Mouse (Mus musculus) hindlimb bud, embryonic 11.5 days (tissue): ENCODE measurements at regions not wholly inside any gene's neighbourhood (a gene's known extent, or its start where the extent isn't known, plus 50 kb on each side); places are given as distances from the start of the nearest gene placed in this dataset.

Source experiments
- DNase-seq: peaks from one replicate; pipeline ENCODE4 v3.0.0-alpha.2; 2012; ENCODE audit warnings: low read depth, low spot score; ENCODE audit errors: extremely low spot score

- no peak for DNase-seq
Observed at GRCm38 (mm10) chr3:70097813-70098212, 90.4 kb downstream of the Otol1 start.

GRCm38 (mm10) chr3:70102091-70102490 is 94.7 kb downstream of the Otol1 start:
- DNase-seq = no peak

DNA sequence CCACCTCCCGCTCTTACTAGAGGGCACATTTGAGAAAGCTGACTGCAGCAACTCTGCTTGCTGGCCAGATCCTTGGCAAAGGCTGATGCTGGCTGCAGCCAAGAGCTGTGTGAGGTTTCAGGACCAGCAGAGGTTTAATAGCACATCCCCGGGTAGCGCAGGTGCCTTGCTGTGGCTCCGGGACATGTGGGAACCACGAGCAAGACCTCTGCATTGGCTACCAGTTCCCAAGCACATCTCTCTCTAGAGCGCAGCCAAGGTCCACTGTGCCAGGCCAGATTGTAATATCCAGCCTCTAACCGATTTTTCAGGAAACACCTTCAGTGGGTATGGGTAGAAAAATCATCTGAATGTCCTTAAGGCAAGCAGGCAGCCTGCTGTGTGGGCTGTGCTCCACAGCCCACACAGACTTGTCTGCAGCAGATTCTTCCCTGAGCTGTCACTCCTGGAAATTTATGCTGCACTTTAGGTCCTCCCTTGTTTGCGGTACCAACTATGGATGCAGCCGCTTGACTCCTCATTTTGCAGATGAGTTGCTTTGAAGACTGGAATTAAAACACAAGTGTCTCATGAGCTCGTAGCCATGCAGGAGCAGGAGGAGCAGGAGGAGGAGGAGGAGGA is 95.3 kb downstream of the Otol1 start:
- DNase-seq = no peak

- DNase-seq = peak; percentile 87
Observed at GRCm38 (mm10) chr3:70103983-70104827, 96.8 kb downstream of the Otol1 start.

GRCm38 (mm10) chr3:70104828-70105399 is 97.5 kb downstream of the Otol1 start:
- DNase-seq = peak; percentile 73

DNA sequence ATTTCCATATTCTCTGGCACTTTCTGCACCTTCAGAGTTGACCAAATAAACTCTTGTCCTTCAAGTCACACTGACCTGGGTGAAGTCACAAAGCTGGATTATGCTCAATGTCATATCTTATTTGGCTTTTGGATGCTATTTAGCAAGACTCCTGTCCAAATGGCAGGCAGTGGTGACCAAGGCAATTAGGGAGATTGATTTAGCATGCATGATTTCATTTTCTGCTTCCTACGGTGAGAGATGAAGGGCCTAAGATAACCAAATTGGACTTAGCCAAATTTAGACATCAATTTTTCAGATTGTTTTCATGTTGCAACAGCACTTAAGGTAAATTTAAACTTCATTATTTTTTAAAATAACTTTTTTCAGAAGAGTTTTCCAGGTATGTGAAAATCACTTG is 98.1 kb downstream of the Otol1 start:
- DNase-seq = no peak

DNA sequence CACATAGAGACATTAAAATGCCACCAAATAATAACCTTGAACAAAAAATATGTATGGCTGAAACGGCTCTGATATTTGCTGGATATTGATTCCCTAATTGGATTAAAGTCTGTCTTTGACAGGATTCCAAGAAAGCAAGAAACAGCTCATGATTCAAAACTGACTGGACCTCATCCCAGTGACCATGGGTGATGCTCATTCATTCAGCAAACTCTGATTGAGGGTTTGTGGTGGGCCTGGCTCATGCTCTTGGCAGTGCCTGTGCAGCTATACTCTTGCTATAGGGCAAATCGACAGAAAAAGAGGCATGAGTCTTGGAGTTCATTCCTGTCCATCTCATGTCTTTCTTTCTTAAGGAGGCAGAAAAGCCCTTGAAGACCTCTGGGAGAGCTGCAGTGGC is 98.7 kb downstream of the Otol1 start:
- no peak for DNase-seq

DNA sequence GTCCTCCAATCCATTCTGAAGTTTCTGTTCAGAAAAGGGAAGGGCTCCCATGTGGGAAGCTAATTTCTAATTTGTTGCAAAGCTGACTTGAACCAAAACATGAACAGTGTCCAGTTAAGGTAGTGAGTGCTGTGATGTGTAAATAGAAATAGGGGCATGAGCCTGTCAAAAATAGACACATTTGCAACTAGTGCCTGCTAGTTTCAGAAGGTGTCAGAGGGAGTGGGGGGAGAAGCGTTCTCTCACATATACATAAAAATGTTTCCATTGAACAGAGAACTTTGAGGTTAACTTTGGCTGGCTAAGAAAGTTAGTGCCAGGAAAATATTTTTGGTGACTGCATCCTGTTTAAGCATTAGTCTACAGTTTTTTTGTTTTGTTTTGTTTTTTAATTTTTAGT is 118.8 kb downstream of the Otol1 start:
- DNase-seq = no peak

GRCm38 (mm10) chr3:70130241-70131029 is 123.0 kb downstream of the Otol1 start:
- DNase-seq = no peak

- peak; percentile 37 for DNase-seq
Observed at GRCm38 (mm10) chr3:70134963-70135362, 127.5 kb downstream of the Otol1 start.

DNA sequence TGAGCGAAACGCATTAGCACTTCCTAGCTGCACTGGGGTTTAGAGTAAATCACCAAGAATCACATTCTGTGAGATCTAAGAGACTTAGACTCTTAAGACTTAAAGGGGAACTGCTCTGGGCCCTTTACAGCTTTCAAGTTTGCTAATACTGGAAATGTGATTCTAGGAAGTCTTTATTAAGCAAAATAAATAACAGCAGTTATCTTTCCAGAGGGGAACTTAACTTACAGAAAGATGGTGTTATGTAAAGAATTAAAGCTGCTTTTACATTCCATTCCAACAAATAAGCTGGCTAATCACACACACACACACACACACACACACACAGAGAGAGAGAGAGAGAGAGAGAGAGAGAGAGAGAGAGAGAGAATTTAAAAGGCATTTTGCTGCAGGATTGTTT is 131.1 kb downstream of the Otol1 start:
- DNase-seq = no peak

- no peak for DNase-seq
Observed at GRCm38 (mm10) chr3:70138926-70139325, 131.5 kb downstream of the Otol1 start.

DNA sequence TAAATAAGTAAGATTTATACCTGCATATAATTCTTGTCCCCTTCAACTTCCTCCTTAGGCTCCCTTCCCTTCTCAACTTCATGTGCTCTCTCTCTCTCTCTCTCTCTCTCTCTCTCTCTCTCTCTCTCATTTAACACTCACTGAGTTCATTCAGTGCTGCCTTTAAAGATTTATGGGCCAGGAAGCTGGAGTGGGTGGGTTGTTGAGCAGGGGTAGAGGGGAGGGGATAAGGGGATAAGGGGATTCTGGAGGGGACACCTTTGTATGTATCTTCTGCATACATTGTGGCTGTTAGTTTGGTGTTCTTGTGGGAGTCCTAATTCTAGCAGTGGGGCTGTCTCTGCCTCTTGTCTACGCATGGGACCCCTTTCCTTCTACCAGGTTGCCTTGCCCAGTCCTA is 138.3 kb downstream of the Otol1 start:
- no peak for DNase-seq

DNA sequence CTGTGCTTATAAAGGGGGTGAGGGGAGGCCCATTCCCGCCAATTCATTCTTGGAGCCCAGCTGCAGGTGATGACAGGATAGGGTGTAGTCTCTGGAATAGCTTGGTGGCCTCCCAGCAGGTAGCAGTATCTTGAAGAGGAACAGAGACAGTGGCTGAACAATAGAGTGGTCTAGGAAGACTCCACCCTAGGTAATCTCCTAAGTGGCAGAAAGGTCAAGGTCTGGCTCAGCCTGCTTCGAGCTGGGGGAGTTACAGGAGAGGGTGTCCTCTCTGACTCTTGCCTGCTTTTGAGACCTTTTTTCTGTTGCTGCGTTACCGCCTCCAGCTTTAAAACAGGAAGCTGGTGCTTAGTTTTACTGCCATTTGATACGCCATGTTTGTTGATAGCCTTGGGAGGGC is 143.7 kb downstream of the Otol1 start:
- no peak for DNase-seq

DNA sequence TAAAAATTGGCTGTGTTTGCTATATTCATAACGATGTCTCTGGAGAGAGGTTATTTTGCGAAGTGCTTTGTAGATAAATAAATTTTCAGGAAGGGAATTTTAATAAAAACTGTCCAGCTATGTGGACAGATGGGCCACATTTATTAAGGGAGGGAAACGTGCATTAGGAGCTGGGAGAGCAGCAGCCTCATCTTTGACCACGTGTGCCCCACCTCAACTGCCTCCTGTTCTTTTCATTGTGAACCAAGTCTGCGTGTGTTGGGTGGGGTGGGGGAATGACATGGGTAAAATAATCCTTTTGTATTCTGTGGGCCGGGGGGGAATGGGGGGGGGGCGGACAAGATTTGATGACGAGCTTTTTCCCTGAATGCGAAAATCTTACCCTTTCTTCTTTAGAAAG is 152.6 kb downstream of the Otol1 start:
- DNase-seq = no peak

- DNase-seq = no peak
Observed at GRCm38 (mm10) chr3:70171667-70172066, 164.3 kb downstream of the Otol1 start.

GRCm38 (mm10) chr3:70176391-70176790 is 169.0 kb downstream of the Otol1 start:
- no peak for DNase-seq

GRCm38 (mm10) chr3:70181611-70182010 is 174.2 kb downstream of the Otol1 start:
- no peak for DNase-seq

GRCm38 (mm10) chr3:70190741-70191140 is 183.3 kb downstream of the Otol1 start:
- no peak for DNase-seq

GRCm38 (mm10) chr3:70196671-70197070 is 189.3 kb downstream of the Otol1 start:
- no peak for DNase-seq

DNA sequence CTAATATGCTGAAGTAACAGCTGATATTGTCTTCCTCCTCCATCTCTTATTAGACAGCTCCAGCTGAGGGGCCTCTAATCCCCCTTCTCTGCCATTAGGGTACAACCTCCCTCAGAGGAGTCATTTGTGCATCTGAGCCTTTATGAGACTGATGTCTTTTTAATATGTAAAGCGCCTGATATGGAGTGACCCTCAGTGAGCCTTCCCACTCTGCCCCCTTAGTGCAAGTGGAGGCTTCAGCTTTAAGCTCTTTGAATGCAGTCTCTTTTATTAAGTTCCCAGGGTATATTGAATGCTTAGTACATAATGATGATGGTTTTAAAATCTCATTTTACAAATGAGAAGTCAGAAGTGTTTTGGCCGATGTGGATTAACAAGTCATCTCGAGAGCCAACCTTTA is 191.5 kb downstream of the Otol1 start:
- DNase-seq = no peak
